Mouse (Mus musculus): ENCODE results near the gene Mrpl47.
"Not testable (repeated sequence)": the region's sequence is repeated elsewhere in the genome, so short reads cannot be mapped to it uniquely, and the experiment has no call there.

The Mrpl47 gene

GRCm38 (mm10) chr3:32737172-32737655, at the start of gene Mrpl47:
Gene Mrpl47, minus strand, starts transcription at chr3:32737605.
- peak; percentile 24 for DNase-seq (ENCODE audit: low read depth)

GRCm38 (mm10) chr3:32770781-32771180, 33.4 kb upstream of the Mrpl47 start:
- no peak for DNase-seq (ENCODE audit: low read depth)

- DNase-seq (ENCODE audit: low read depth): no peak
Observed at GRCm38 (mm10) chr3:32763902-32764301, 26.5 kb upstream of the Mrpl47 start.

- no peak for DNase-seq (ENCODE audit: low read depth)
Observed at GRCm38 (mm10) chr3:32762962-32763361, 25.6 kb upstream of the Mrpl47 start.

DNA sequence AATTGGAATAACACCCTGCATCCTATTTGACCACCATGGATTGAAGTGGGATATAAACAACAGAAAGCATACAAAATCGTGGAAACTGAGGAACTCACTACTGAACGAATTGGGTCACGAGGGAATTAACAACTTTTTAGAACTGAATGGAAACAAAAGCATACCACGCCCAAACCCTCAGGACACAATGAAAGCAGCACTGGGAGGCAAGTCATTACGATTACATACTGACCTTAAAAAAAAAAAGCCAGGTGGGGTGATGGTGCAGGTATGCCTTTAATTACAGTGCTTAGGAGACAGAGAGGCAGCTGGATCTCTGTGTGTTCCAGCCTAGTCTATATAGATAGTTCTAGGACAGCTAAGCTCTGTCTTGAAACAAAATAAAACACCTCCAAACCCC, 21.8 kb upstream of the Mrpl47 start:
- DNase-seq (ENCODE audit: low read depth): no peak

- DNase-seq (ENCODE audit: low read depth): no peak
Observed at GRCm38 (mm10) chr3:32754384-32754915, 17.0 kb upstream of the Mrpl47 start.

GRCm38 (mm10) chr3:32749820-32750579, 12.6 kb upstream of the Mrpl47 start:
- DNase-seq (ENCODE audit: low read depth): no peak

- DNase-seq (ENCODE audit: low read depth): no peak
Observed at GRCm38 (mm10) chr3:32748384-32748783, 11.0 kb upstream of the Mrpl47 start.

- DNase-seq (ENCODE audit: low read depth): not testable (repeated sequence)
Observed at GRCm38 (mm10) chr3:32745426-32745825, 8.0 kb upstream of the Mrpl47 start.

GRCm38 (mm10) chr3:32745001-32745400, 7.6 kb upstream of the Mrpl47 start:
- no peak for DNase-seq (ENCODE audit: low read depth)

- no peak for DNase-seq (ENCODE audit: low read depth)
Observed at GRCm38 (mm10) chr3:32742276-32742780, 4.9 kb upstream of the Mrpl47 start.

DNA sequence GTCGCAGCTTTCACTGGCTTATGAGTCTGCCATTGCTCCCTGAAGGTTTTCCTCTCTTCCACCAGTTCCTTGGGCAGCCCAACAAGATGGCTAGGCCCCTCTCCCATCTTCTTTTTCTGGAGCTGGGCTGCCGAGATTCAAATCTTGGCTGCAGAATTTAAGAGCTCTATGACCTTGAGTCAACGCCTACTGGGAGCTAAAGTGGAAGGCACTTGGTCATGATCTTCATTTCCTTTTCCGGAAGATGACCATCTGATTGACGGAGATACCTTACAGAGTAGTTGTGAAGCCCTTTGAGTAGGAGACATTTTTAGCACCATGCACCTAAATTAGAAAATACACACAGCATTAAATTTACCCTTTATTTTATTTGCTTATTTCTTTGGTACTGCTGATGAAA, 1.1 kb upstream of the Mrpl47 start:
- no peak for DNase-seq (ENCODE audit: low read depth)

GRCm38 (mm10) chr3:32736244-32737171, 897 bp downstream of the Mrpl47 start, which contains the start of gene Ndufb5:
Gene Ndufb5, plus strand, starts transcription at chr3:32736990.
- DNase-seq (ENCODE audit: low read depth): peak; percentile 98

- no peak for DNase-seq (ENCODE audit: low read depth)
Observed at GRCm38 (mm10) chr3:32727861-32728260, 9.5 kb downstream of the Mrpl47 start.

DNA sequence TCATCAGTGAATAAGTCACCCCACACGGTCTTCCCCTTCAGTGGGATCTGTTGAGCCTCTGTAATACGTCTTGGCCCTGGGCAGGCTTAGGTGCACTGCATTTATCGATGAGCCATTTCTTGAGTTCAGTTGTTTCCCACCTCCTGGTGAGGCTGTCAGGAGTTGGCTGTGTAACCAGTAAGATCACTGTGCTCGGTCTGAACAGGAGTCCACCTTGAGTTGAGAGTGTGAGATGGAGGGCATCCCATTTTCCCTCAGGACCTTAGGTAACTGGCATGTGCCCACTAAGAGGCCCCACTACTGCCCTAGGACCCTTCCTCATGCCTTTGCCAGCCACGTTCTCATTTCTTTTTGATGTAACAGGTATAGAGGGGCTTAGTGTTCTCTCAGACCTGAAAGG, 11.5 kb downstream of the Mrpl47 start:
- no peak for DNase-seq (ENCODE audit: low read depth)

GRCm38 (mm10) chr3:32724191-32724590, 13.2 kb downstream of the Mrpl47 start:
- no peak for DNase-seq (ENCODE audit: low read depth)

- no peak for DNase-seq (ENCODE audit: low read depth)
Observed at GRCm38 (mm10) chr3:32718271-32718670, 19.1 kb downstream of the Mrpl47 start.

- not testable (repeated sequence) for DNase-seq (ENCODE audit: low read depth)
Observed at GRCm38 (mm10) chr3:32717403-32717802, 20.0 kb downstream of the Mrpl47 start.

DNA sequence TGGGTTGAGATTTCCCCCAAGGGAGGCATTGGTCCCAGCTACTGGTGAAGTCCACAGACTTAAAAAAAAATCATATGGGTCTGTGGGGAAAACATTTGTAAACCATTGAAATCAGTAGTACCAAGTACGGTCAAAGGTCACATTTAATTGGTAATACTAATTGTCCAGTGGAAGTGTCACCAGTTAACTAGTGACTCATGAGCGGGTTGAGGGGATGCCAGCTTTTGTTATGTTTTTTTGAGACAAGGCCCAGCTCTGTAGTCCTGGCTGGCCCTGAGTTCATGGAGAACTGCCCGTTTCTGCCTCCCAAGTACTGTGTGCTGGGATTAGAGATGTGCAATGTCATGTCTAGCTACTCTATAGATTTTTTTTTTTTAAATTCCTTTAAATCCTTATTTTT, 23.7 kb downstream of the Mrpl47 start:
- no peak for DNase-seq (ENCODE audit: low read depth)

DNA sequence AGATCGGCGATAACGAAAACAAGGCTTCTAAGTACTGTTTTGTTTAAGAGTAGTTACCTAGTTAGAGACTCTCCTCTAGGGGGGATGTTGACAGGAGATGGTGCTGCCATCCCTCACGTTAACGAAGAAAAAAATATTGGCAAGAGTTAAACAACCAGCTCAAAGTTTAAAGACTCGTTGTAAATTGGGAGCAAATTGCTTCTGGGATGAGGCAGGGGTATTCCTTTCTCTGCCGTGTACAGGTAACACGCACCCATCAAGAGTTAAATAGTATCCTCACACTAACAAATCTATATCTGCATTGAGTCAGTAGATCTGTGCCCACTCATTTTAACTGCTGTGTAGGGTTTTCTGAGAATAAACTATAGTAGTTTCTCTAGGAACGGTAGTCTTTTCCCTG, 28.0 kb downstream of the Mrpl47 start:
- DNase-seq (ENCODE audit: low read depth): no peak

DNA sequence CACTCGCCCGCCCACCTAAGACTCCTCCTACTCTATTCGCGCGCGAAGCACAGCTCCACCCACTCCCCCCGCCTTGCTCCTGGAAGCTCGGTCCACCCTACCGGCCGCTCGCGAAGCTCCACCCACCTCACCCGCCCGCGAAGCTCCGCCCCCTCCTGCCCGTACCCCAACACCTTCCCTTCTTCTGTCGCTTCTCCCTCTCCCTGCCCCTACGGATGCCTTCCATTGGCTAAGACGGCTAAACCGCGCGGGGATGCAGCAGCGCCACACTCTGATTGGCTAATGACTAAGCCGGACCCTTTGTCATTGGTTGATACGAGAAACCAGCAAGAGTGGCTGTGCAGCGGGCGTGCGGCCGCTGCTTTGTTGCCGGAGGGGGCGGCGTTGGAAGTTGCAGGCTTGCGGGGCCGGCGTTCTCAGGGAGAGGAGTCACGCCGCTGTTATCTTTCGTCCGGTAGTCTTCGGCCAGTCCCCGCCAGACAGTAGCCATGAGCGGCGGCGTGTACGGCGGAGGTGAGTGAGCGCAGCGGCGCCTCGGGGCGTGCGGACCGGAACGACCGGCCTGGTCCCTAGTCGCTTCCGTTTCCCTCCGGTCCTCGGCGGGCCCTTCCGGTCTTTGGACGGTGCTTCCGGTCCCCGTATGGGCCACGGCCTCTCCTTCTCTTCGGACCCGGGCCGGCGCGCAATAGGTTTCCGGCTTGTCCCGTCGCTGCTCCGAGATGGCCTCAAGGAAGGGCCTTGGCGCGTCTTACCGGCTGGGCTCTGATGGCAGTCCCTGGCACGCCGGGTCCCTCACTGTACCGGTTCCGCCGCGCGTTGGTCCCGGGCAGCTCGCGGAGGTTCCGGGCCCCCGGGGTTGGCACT, 28.8 kb downstream of the Mrpl47 start:
- DNase-seq (ENCODE audit: low read depth): peak; percentile 97

DNA sequence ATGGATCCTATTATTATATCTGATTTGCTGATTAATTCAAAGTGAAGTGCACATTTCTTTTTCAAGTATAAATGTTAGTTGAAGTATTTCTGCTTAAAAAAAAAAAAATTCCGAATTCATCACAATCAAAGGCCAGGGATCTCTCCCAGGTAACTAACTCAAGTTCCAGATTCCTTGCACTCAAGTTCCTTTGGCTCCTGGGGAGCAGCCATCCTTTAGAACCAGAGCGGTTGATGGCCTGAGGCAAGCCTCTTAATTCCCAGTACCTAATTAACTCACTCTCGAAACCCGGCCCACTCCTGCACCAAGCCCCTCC, 29.4 kb downstream of the Mrpl47 start:
- DNase-seq (ENCODE audit: low read depth): no peak

Data from c-Kit-positive CD71-positive TER-119-negative erythroid progenitor cells, embryonic 14.5 days (primary cell).